Mouse (Mus musculus): ENCODE measurements around the gene Ogfod1. TPM values are rescaled to one million over a fixed set of nuclear protein-coding genes. Genes with fewer than 3 reads are reported as not detected.
A peak's percentile ranks its signal among the peaks of the same experiment; 100 is the strongest.

The Ogfod1 gene
- polyA plus RNA-seq, 1 experiment from 2014 or later = 19.2 TPM

DNA sequence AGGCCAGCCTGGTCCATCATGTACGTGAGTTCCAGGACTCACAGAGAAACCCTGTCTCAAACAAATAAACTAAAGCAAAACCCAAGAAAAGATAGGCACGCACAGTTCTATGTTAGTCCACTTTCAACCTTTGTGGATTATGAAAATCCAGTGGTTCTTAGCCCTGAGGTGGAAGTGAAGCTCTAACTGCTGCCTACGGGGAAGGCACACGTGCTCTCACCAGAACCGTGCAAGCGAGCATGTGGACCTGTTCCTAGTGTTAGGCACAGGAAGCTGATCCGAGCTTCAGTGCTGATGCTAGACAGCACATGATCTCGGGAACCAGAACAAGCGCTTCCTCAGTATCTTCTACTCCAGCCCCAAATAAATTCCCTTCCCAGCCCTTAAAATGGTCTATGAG, 55.9 kb downstream of the Ogfod1 start:
- DNase-seq (ENCODE audit: low spot score) = no peak
- Histone ChIP-seq H3K27me3 (ENCODE audit: control insufficient read depth, insufficient read depth, low read length) (no peaks in the 10 kb centered on the region), H3K9ac (replicated peaks; ENCODE audit: low read length) (no peak overlapping the region), H3K9me3 (replicated peaks; ENCODE audit: control insufficient read depth, low read length) (no peaks in the 10 kb centered on the region), H3K27ac (replicated peaks; ENCODE audit: low read depth, low read length) (no peak overlapping the region), H3K4me2 (ENCODE audit: low read depth, low read length) (no peak overlapping the region), H3K36me3 (replicated peaks; ENCODE audit: control insufficient read depth, insufficient read depth, low read depth, low read length) (no peaks in the 10 kb centered on the region), H3K4me3 (ENCODE audit: low read depth, low read length) (no peak overlapping the region), H3K4me1 (ENCODE audit: control insufficient read depth, insufficient read depth, low read length) (no peaks in the 10 kb centered on the region)
- ATAC-seq (replicated peaks; ENCODE audit: insufficient number of reproducible peaks, low FRiP score, low TSS enrichment, low read depth) = no peak
- 88% methylated on average over 9 of the region's 9 CpGs for WGBS

DNA sequence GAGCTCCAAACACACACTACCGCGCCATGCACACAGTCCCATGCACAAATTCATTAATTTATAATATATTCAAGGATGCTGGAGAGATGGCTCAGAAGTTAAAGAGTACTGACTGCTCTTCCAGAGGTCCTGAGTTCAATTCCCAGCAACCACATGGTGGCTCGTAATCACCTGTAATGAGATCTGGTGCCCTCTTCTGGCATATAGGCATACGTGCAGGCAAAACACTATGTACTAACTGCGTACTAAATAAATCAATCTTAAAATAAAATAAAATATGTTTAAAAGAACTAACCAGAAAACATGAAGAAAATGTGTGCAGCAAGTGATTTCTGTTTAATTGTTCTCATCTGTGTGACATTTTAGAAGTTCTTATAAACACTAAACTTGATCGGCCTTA, 57.3 kb downstream of the Ogfod1 start:
- Histone ChIP-seq H3K4me2 (ENCODE audit: low read depth, low read length) (no peak overlapping the region), H3K27ac (replicated peaks; ENCODE audit: low read depth, low read length) (no peak overlapping the region), H3K9ac (replicated peaks; ENCODE audit: low read length) (no peak overlapping the region), H3K27me3 (ENCODE audit: control insufficient read depth, insufficient read depth, low read length) (no peaks in the 10 kb centered on the region), H3K4me1 (ENCODE audit: control insufficient read depth, insufficient read depth, low read length) (no peaks in the 10 kb centered on the region), H3K36me3 (replicated peaks; ENCODE audit: control insufficient read depth, insufficient read depth, low read depth, low read length) (no peaks in the 10 kb centered on the region), H3K4me3 (ENCODE audit: low read depth, low read length) (no peak overlapping the region), H3K9me3 (replicated peaks; ENCODE audit: control insufficient read depth, low read length) (no peaks in the 10 kb centered on the region)
- ATAC-seq (replicated peaks; ENCODE audit: insufficient number of reproducible peaks, low FRiP score, low TSS enrichment, low read depth) (no peak), DNase-seq (ENCODE audit: low spot score) (no peak)
- WGBS = 76% methylated on average over 6 of the region's 6 CpGs

DNA sequence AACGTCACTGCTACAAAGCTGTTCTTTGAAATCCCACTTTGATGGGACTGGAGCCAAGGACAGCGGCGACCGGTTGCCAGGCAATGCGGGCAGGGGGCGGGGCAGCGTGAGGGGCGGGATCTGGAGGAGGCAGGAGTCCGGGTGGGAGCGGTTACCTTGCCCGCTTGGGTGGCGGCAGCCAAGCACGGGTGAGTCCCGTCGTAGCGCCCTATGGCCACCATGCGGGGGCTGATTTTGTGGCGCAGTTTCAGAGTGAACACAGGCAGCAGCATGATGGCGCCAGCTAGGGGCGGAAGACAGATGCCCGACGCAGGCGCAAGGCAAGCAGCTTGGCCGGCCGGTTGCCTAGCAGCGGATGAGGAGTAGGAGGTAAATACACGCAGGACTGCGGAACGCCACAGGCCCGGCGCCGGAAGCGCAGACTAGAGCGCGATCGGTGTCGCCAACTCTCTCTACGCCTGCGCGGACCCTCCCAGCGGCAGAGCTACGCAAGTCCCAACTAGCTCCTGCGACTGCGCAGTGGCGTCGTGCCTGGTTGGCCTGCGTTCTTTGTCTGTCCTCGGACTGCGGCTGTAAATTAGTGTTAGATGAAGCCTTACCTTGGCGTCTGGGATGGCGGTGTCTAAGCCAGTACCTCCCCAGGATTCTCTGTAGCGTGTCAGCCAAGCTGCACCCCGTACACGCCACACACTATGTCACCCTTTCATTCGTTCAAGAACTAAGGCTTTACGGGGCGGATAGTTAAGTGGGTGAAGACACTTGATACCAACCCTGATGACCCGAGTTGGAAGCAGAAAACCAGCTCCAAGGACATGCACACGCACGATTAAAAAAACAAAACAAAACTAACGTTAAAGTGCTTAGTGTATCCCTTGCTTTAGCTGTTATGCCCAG, 61.3 kb downstream of the Ogfod1 start, which contains the start of gene Bbs2:
Gene Bbs2, minus strand, starts transcription at position 848 of the 894 bp plus-strand sequence.
- Histone ChIP-seq H3K36me3 (replicated peaks; ENCODE audit: control insufficient read depth, insufficient read depth, low read depth, low read length) (no peaks in the 10 kb centered on the region), H3K27me3 (ENCODE audit: control insufficient read depth, insufficient read depth, low read length) (no peaks in the 10 kb centered on the region), H3K4me1 (ENCODE audit: control insufficient read depth, insufficient read depth, low read length) (no peaks in the 10 kb centered on the region), H3K4me2 (ENCODE audit: low read depth, low read length) (peak within 1 kb of the TSS; percentile 55), H3K9me3 (replicated peaks; ENCODE audit: control insufficient read depth, low read length) (no peaks in the 10 kb centered on the region), H3K27ac (replicated peaks; ENCODE audit: low read depth, low read length) (peak within 1 kb of the TSS; percentile 88), H3K4me3 (ENCODE audit: low read depth, low read length) (peak within 1 kb of the TSS; percentile 50), H3K9ac (replicated peaks; ENCODE audit: low read length) (peak within 1 kb of the TSS; percentile 68)
- peak; percentile 99 for ATAC-seq (replicated peaks; ENCODE audit: insufficient number of reproducible peaks, low FRiP score, low TSS enrichment, low read depth)
- under 1% methylated on average over 61 of the region's 61 CpGs for WGBS
- peak; percentile 100 for DNase-seq (ENCODE audit: low spot score)

DNA sequence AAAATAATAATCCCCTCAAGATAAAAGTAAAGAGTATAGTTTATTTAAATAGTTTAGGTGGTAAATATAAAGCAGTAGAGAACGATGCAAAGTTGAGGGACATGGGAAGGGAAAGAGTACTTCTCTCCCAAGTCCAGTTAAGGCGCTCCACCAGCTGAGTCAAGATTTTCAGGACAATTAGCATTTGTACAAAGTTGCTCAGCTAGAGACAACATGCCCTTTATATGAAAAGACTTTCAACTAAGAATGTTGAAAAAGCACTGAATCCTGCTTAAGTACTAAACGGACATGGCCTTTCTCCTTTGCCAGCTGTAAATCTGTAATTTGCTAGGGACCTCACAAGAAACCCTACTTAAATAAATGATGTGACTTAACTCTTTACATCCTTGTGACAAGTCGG, 62.0 kb downstream of the Ogfod1 start:
- Histone ChIP-seq H3K4me1 (ENCODE audit: control insufficient read depth, insufficient read depth, low read length) (no peaks in the 10 kb centered on the region), H3K4me2 (ENCODE audit: low read depth, low read length) (no peak overlapping the region; the same call in 1 of the 2 replicates), H3K9me3 (replicated peaks; ENCODE audit: control insufficient read depth, low read length) (no peaks in the 10 kb centered on the region), H3K27me3 (ENCODE audit: control insufficient read depth, insufficient read depth, low read length) (no peaks in the 10 kb centered on the region), H3K27ac (replicated peaks; ENCODE audit: low read depth, low read length) (no peak overlapping the region), H3K36me3 (replicated peaks; ENCODE audit: control insufficient read depth, insufficient read depth, low read depth, low read length) (no peaks in the 10 kb centered on the region), H3K9ac (replicated peaks; ENCODE audit: low read length) (peak overlapping the region; percentile 68; the same call in 1 of the 2 replicates), H3K4me3 (ENCODE audit: low read depth, low read length) (no peak overlapping the region)
- DNase-seq (ENCODE audit: low spot score) (no peak), ATAC-seq (replicated peaks; ENCODE audit: insufficient number of reproducible peaks, low FRiP score, low TSS enrichment, low read depth) (no peak)
- 40% methylated on average over 4 of the region's 4 CpGs for WGBS

DNA sequence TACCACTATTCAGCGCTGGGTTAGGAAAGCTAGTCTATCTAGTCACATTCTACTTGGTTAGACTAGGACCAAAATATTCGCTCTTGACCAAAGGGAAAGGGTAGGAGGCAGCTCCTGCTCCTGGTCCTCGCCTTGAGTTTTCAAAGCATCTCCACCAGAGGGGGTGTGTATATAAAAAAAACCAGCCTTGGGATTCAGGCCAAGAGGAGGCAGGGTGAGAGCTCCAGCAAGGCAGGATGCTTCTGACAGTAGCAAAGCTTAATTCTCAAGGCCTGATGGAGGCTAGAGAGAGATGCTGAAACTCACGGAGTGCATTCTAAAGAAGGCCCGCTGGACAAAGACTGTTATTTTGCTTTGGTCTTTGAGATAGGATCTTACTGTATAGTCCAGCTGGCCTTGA, 67.1 kb downstream of the Ogfod1 start:
- Histone ChIP-seq H3K36me3 (replicated peaks; ENCODE audit: control insufficient read depth, insufficient read depth, low read depth, low read length) (no peaks in the 10 kb centered on the region), H3K27ac (replicated peaks; ENCODE audit: low read depth, low read length) (no peak overlapping the region), H3K4me1 (ENCODE audit: control insufficient read depth, insufficient read depth, low read length) (no peaks in the 10 kb centered on the region), H3K4me3 (ENCODE audit: low read depth, low read length) (no peak overlapping the region), H3K9me3 (replicated peaks; ENCODE audit: control insufficient read depth, low read length) (no peaks in the 10 kb centered on the region), H3K27me3 (ENCODE audit: control insufficient read depth, insufficient read depth, low read length) (no peaks in the 10 kb centered on the region), H3K9ac (replicated peaks; ENCODE audit: low read length) (no peak overlapping the region), H3K4me2 (ENCODE audit: low read depth, low read length) (no peak overlapping the region)
- WGBS = 57% methylated on average over 5 of the region's 5 CpGs
- DNase-seq (ENCODE audit: low spot score) = no peak
- no peak for ATAC-seq (replicated peaks; ENCODE audit: insufficient number of reproducible peaks, low FRiP score, low TSS enrichment, low read depth)

DNA sequence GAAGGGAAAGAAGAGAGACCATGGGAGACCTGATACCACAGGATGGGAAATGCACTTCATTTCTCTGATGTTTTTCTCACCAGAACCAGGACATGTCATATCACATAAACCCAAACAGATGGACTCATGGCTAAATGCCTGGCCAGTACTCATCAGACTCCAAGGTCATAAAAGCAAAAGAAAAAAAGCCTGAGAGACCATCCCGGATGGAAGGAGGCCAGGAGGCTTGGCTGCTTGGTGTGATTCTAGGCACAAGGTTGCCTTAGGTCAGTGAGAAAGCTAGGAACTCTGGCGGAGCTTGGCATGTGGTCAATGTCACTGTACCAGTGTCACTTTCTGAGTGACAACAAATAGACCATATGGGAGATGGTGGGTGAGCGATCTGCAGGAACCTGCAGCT, 70.9 kb downstream of the Ogfod1 start:
- ATAC-seq (replicated peaks; ENCODE audit: insufficient number of reproducible peaks, low FRiP score, low TSS enrichment, low read depth) (no peak), DNase-seq (ENCODE audit: low spot score) (no peak)
- Histone ChIP-seq H3K27me3 (ENCODE audit: control insufficient read depth, insufficient read depth, low read length) (no peaks in the 10 kb centered on the region), H3K9me3 (replicated peaks; ENCODE audit: control insufficient read depth, low read length) (no peaks in the 10 kb centered on the region), H3K4me3 (ENCODE audit: low read depth, low read length) (no peak overlapping the region), H3K36me3 (replicated peaks; ENCODE audit: control insufficient read depth, insufficient read depth, low read depth, low read length) (no peaks in the 10 kb centered on the region), H3K9ac (replicated peaks; ENCODE audit: low read length) (no peak overlapping the region), H3K27ac (replicated peaks; ENCODE audit: low read depth, low read length) (no peak overlapping the region), H3K4me2 (ENCODE audit: low read depth, low read length) (no peak overlapping the region), H3K4me1 (ENCODE audit: control insufficient read depth, insufficient read depth, low read length) (no peaks in the 10 kb centered on the region)
- WGBS = 81% methylated on average over 3 of the region's 3 CpGs

DNA sequence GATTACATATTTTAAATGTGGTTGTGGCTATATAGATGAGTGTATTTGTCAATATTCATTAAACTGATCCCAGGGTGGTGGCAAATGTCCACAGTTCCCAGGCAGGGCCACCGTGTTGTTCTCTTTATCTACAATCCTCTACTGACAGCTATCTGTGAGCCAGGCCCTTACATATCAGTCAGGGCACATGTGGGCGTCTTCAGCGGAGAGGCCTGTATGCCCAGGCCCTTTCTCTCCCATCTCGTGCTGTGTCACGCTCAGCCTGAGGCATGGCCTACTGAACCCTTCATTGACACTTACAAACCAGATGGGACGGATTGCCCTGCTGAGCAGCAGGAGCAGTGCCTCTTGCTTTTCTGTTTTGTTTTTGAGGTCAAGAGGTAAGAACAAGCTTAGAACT, 72.4 kb downstream of the Ogfod1 start:
- no peak overlapping the region for H3K4me2 ChIP-seq (ENCODE audit: low read depth, low read length)
- ATAC-seq (replicated peaks; ENCODE audit: insufficient number of reproducible peaks, low FRiP score, low TSS enrichment, low read depth) (no peak), DNase-seq (ENCODE audit: low spot score) (no peak)
- no peak overlapping the region for H3K4me3 ChIP-seq (ENCODE audit: low read depth, low read length)
- H3K27ac ChIP-seq (replicated peaks; ENCODE audit: low read depth, low read length) = no peak overlapping the region
- no peak overlapping the region for H3K9ac ChIP-seq (replicated peaks; ENCODE audit: low read length)
- H3K4me1 ChIP-seq (ENCODE audit: control insufficient read depth, insufficient read depth, low read length) = no peaks in the 10 kb centered on the region
- no peaks in the 10 kb centered on the region for H3K27me3 ChIP-seq (ENCODE audit: control insufficient read depth, insufficient read depth, low read length)
- no peaks in the 10 kb centered on the region for H3K9me3 ChIP-seq (replicated peaks; ENCODE audit: control insufficient read depth, low read length)
- 63% methylated on average over 6 of the region's 6 CpGs for WGBS
- no peaks in the 10 kb centered on the region for H3K36me3 ChIP-seq (replicated peaks; ENCODE audit: control insufficient read depth, insufficient read depth, low read depth, low read length)

DNA sequence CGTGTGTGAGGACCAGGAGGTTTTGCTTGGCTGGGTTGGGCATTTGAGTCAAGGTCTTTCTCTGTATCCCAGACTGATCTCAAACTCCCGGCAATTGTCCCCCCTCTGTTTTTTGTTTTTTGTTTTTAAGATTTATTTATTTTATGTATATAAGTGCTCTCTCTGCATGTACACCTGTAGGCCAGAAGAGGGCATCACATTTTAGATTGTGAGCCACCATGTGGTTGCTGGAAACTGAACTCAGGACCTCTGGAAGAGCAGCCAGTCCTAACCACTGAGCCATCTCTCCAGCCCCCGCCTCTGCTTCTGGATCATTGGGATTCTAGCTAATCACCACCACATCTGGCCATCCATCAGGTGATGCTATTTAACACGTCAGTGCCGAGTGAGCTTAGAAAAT, 72.8 kb downstream of the Ogfod1 start:
- DNase-seq (ENCODE audit: low spot score) (no peak), ATAC-seq (replicated peaks; ENCODE audit: insufficient number of reproducible peaks, low FRiP score, low TSS enrichment, low read depth) (no peak)
- H3K4me2 ChIP-seq (ENCODE audit: low read depth, low read length) = no peak overlapping the region
- no peak overlapping the region for H3K4me3 ChIP-seq (ENCODE audit: low read depth, low read length)
- no peaks in the 10 kb centered on the region for H3K27me3 ChIP-seq (ENCODE audit: control insufficient read depth, insufficient read depth, low read length)
- no peaks in the 10 kb centered on the region for H3K4me1 ChIP-seq (ENCODE audit: control insufficient read depth, insufficient read depth, low read length)
- no peak overlapping the region for H3K27ac ChIP-seq (replicated peaks; ENCODE audit: low read depth, low read length)
- H3K36me3 ChIP-seq (replicated peaks; ENCODE audit: control insufficient read depth, insufficient read depth, low read depth, low read length) = no peaks in the 10 kb centered on the region
- WGBS = 85% methylated on average over 5 of the region's 5 CpGs
- no peaks in the 10 kb centered on the region for H3K9me3 ChIP-seq (replicated peaks; ENCODE audit: control insufficient read depth, low read length)
- no peak overlapping the region for H3K9ac ChIP-seq (replicated peaks; ENCODE audit: low read length)

All from embryonic facial prominence, embryonic 11.5 days (tissue).